Mouse (Mus musculus) testis, adult 2 months (tissue): ENCODE measurements around the gene Gm20388.

Source experiments
- CTCF ChIP-seq: fragments of 200-500 bp; IDR thresholded peaks from 2 replicates; pipeline ENCODE4 v1.5.1; 2012; ENCODE audit warnings: low read depth, mild to moderate bottlenecking, inconsistent platforms, low read length, moderate library complexity; ENCODE audit not compliant: control insufficient read depth, insufficient read depth, insufficient replicate concordance
- POLR2A ChIP-seq: fragments of 200-500 bp; IDR thresholded peaks from 2 replicates; pipeline ENCODE4 v1.6.1; 2012; ENCODE audit warnings: low read depth, mild to moderate bottlenecking, inconsistent platforms, low read length, moderate library complexity; ENCODE audit not compliant: control insufficient read depth

GRCm38 (mm10) chr8:121559801-121560200, 1649.2 kb downstream of the Gm20388 start:
- TF ChIP-seq CTCF (no peak), POLR2A (no peak)
